Mouse (Mus musculus): ENCODE data around the gene Sbk1.

DNA sequence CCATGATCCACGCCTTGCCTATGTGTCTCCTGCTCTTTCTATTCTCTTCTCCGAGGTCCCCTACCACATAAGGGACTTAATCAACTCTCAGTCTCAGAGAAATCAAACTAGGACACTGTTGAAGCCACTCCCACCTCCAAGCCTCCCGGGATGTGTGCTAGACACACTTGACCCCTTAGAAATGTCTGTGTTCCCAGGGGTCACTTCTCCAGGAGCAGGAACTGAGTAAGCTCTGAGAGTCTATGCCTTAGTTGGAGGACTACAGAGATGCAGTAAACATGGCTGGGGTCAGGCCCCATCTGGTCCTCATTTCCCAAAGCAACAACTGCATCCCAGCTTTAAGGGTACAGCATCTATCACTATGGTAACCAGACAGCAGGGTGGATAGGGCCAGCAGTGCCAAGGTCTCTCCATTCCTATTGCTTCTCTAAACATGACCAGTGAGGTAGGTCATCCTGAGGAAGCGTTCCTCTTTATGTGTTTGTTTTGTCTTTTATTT is 6.0 kb upstream of the Sbk1 start:
- no peak for TF ChIP-seq CTCF (conservative IDR thresholded peaks at IDR 0.05; ENCODE audit: insufficient read depth, insufficient read length, low read depth, low read length)
- no peak for TF ChIP-seq POLR2A (IDR thresholded peaks at IDR 0.05; ENCODE audit: low read depth, low read length)
